Mouse (Mus musculus) liver, embryonic 15.5 days (tissue): ENCODE measurements around the gene Ch25h. TPM values are rescaled to one million over a fixed set of nuclear protein-coding genes. Genes with fewer than 3 reads are reported as not detected.

Experiments
- ATAC-seq: fragments of 200-750 bp; cut with Nextera tagmentation; 2 replicates; pipeline ENCODE4 v1.8.0; 2017; ENCODE audit warnings: moderate number of reproducible peaks, mild to moderate bottlenecking, moderate library complexity; ENCODE audit not compliant: insufficient read depth
- H3K27ac ChIP-seq: fragments of 300-500 bp; sonication (generic); replicated peaks from 2 replicates; pipeline ENCODE4 v1.5.1; 2015; ENCODE audit warnings: mild to moderate bottlenecking, inconsistent platforms
- H3K27me3 ChIP-seq: fragments of 300-500 bp; sonication (generic); 2 replicates; pipeline ENCODE4 v1.6.1; 2015; ENCODE audit warnings: mild to moderate bottlenecking, inconsistent platforms
- H3K36me3 ChIP-seq: fragments of 300-500 bp; sonication (generic); replicated peaks from 2 replicates; pipeline ENCODE4 v1.6.1; 2015; ENCODE audit warnings: moderate library complexity, mild to moderate bottlenecking, inconsistent platforms
- H3K4me1 ChIP-seq: fragments of 300-500 bp; sonication (generic); replicated peaks from 2 replicates; pipeline ENCODE4 v1.6.1; 2015; ENCODE audit warnings: inconsistent platforms
- H3K4me2 ChIP-seq: fragments of 300-500 bp; sonication (generic); 2 replicates; pipeline ENCODE4 v1.6.1; 2015; ENCODE audit warnings: moderate library complexity, mild to moderate bottlenecking, inconsistent platforms
- H3K4me3 ChIP-seq: fragments of 300-500 bp; sonication (generic); replicated peaks from 2 replicates; pipeline ENCODE4 v1.5.1; 2015; ENCODE audit warnings: mild to moderate bottlenecking, inconsistent platforms
- H3K9ac ChIP-seq: fragments of 300-500 bp; sonication (generic); 2 replicates; pipeline ENCODE4 v1.6.1; 2015; ENCODE audit warnings: moderate library complexity, mild to moderate bottlenecking, inconsistent platforms
- H3K9me3 ChIP-seq: fragments of 300-500 bp; sonication (generic); replicated peaks from 2 replicates; pipeline ENCODE4 v1.6.1; 2016; ENCODE audit warnings: inconsistent platforms
- WGBS: fragments of 180-500 bp; shearing (Covaris S2); methylation state at CpG from one replicate; pipeline ENCODE4 v1.1.7; 2015; ENCODE audit warnings: mixed read lengths; ENCODE audit not compliant: insufficient replicate concordance; 5-methylcytosine and 5-hydroxymethylcytosine counted together
- polyA plus RNA-seq: library from polyadenylated mRNA; unstranded; fragments of >200 nt; fragmentation: Nextera tagmentation; extraction: Ambion mirVana; gene quantifications from 2 replicates; pipeline ENCODE4 v1.2.1, GENCODE M21; 2015

The Ch25h gene
- polyA plus RNA-seq, 1 experiment from 2014 or later: 0.18 TPM

DNA sequence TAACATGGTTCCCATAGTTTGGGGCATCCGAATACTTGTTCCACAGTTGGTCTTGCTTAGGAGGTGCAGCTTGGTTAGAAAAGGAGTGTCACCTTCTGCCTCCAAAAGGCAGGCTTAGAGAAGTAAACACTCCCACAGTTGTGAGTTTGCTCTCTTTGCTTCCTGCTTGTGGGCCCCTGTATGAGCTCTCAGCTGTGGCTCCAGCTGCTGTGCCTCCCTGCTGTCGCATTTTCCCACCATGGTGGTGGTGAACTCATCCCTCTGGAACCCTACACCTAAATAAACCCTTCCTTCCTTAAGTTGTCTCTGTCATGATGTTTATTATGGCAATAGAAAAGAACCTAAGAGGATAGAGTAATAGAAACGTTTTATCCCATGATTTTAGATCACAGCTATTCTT is 6.2 kb downstream of the Ch25h start:
- 31% methylated on average over 3 of the region's 3 CpGs for WGBS
- no peaks in the 10 kb centered on the region for H3K4me1 ChIP-seq
- no peak overlapping the region for H3K27ac ChIP-seq
- H3K4me2 ChIP-seq: no peak overlapping the region
- no peak overlapping the region for H3K9ac ChIP-seq
- no peaks in the 10 kb centered on the region for H3K9me3 ChIP-seq
- H3K27me3 ChIP-seq: peaks cover 14% of the 10 kb centered on the region
- no peak overlapping the region for H3K4me3 ChIP-seq
- no peaks in the 10 kb centered on the region for H3K36me3 ChIP-seq
- ATAC-seq: no peak

DNA sequence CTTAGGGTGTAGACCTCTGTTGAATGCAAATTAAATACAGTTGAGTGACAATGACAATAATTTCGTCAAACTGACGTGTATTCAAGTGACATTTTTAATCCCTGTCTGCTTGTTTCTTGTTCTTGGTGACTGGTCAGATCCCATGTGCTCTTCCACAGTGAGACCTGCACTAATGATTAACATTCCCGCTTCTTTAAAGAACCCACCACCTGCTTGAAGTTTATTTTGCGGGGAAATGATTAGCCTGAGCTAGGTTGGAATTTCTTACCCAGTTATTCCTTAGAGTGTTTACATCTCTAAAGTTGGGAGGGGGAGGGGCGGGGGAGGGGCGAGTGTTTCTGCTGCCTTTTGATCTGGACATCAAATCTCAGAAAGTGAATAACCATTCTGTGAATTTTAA is 6.7 kb downstream of the Ch25h start:
- H3K9me3 ChIP-seq: no peaks in the 10 kb centered on the region
- no peaks in the 10 kb centered on the region for H3K36me3 ChIP-seq
- no peak overlapping the region for H3K4me2 ChIP-seq
- WGBS: 45% methylated on average over 6 of the region's 6 CpGs
- H3K9ac ChIP-seq: no peak overlapping the region
- no peaks in the 10 kb centered on the region for H3K4me1 ChIP-seq
- no peak overlapping the region for H3K4me3 ChIP-seq
- H3K27me3 ChIP-seq: peaks cover 9% of the 10 kb centered on the region
- ATAC-seq: no peak
- H3K27ac ChIP-seq: no peak overlapping the region

- Histone ChIP-seq H3K4me1 (no peaks in the 10 kb centered on the region), H3K36me3 (no peaks in the 10 kb centered on the region), H3K27ac (no peak overlapping the region), H3K27me3 (no peaks in the 10 kb centered on the region), H3K9me3 (no peaks in the 10 kb centered on the region), H3K4me3 (no peak overlapping the region), H3K9ac (no peak overlapping the region), H3K4me2 (no peak overlapping the region)
- WGBS: 26% methylated on average over 3 of the region's 3 CpGs
- ATAC-seq: no peak
These were observed 10.5 kb downstream of the Ch25h start for GRCm38 (mm10) chr19:34464453-34464852.

DNA sequence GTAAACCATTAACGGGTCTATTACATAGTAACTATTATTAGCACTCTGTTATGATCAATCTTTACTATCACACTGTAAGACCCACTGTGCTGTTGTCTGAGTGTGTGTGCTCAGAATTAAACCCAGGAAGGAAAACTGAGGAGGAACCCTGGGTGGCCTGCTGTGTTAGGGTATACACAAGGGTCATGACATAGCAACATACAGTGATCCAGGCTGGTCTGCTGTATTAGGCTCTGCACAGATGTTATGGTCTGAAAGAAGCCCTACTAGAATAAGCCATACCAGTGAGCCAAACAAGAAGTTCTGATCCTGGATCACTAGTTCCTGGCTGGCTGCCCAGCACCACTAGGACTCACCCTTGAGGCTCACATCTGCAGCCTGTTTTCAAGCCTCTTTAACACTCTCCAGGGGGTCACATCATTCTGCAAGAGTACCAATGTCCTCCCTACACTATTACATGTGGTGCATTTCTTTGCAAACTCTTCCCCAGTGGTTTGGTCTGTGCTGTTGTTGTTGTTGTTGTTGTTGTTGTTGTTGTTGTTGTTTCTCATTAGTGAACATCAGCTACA is 13.4 kb downstream of the Ch25h start:
- no peak overlapping the region for H3K9ac ChIP-seq
- no peak overlapping the region for H3K27ac ChIP-seq
- H3K4me3 ChIP-seq: no peak overlapping the region
- no peak for ATAC-seq
- H3K4me1 ChIP-seq: no peaks in the 10 kb centered on the region
- no peaks in the 10 kb centered on the region for H3K27me3 ChIP-seq
- H3K36me3 ChIP-seq: no peaks in the 10 kb centered on the region
- no peaks in the 10 kb centered on the region for H3K9me3 ChIP-seq
- H3K4me2 ChIP-seq: no peak overlapping the region
- 72% methylated on average over 1 of the region's 1 CpGs for WGBS

GRCm38 (mm10) chr19:34450784-34451370 is 24.1 kb downstream of the Ch25h start:
- ATAC-seq: no peak
- 32% methylated on average over 1 of the region's 1 CpGs for WGBS
- Histone ChIP-seq H3K27ac (no peak overlapping the region), H3K4me3 (no peak overlapping the region), H3K9ac (no peak overlapping the region), H3K4me1 (no peaks in the 10 kb centered on the region), H3K4me2 (no peak overlapping the region), H3K27me3 (no peaks in the 10 kb centered on the region), H3K9me3 (no peaks in the 10 kb centered on the region), H3K36me3 (no peaks in the 10 kb centered on the region)

DNA sequence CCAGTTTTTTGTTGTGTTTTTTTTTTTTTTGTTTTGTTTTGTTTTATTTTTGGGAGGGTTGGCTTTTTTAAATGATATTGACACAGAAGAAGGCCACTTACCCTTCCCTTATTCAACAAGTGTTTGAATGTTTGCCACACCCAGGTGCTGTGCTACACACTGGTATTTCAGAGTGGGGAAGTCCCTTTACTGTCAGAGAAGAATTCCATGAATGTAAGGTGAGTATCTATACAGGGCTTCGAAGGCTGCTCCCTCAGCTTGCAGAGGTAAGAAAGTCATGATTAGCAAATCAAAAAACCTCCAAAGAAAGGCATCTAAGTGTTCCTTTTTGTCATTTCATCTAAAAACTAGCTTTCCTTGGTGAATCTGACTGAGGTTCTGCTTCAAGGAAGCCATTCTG is 26.1 kb downstream of the Ch25h start:
- 54% methylated on average over 1 of the region's 1 CpGs for WGBS
- Histone ChIP-seq H3K27ac (no peak overlapping the region), H3K4me1 (no peaks in the 10 kb centered on the region), H3K36me3 (no peaks in the 10 kb centered on the region), H3K9me3 (no peaks in the 10 kb centered on the region), H3K4me3 (no peak overlapping the region), H3K27me3 (no peaks in the 10 kb centered on the region), H3K9ac (no peak overlapping the region), H3K4me2 (no peak overlapping the region)
- ATAC-seq: no peak

- Histone ChIP-seq H3K4me1 (no peaks in the 10 kb centered on the region), H3K4me2 (no peak overlapping the region), H3K27ac (no peak overlapping the region), H3K27me3 (no peaks in the 10 kb centered on the region), H3K9ac (no peak overlapping the region), H3K36me3 (no peaks in the 10 kb centered on the region), H3K9me3 (no peaks in the 10 kb centered on the region), H3K4me3 (no peak overlapping the region)
- WGBS: 40% methylated on average over 4 of the region's 4 CpGs
- no peak for ATAC-seq
These were observed 29.5 kb downstream of the Ch25h start for GRCm38 (mm10) chr19:34445410-34446012.

GRCm38 (mm10) chr19:34444785-34445184 is 30.2 kb downstream of the Ch25h start:
- 39% methylated on average over 3 of the region's 3 CpGs for WGBS
- no peaks in the 10 kb centered on the region for H3K9me3 ChIP-seq
- no peaks in the 10 kb centered on the region for H3K4me1 ChIP-seq
- no peaks in the 10 kb centered on the region for H3K36me3 ChIP-seq
- no peak overlapping the region for H3K4me3 ChIP-seq
- no peaks in the 10 kb centered on the region for H3K27me3 ChIP-seq
- H3K27ac ChIP-seq: no peak overlapping the region
- H3K9ac ChIP-seq: no peak overlapping the region
- no peak overlapping the region for H3K4me2 ChIP-seq
- ATAC-seq: no peak

GRCm38 (mm10) chr19:34441979-34442378 is 33.0 kb downstream of the Ch25h start:
- Histone ChIP-seq H3K9me3 (no peaks in the 10 kb centered on the region), H3K36me3 (no peaks in the 10 kb centered on the region), H3K27me3 (no peaks in the 10 kb centered on the region), H3K4me1 (no peaks in the 10 kb centered on the region), H3K9ac (no peak overlapping the region), H3K27ac (no peak overlapping the region), H3K4me2 (no peak overlapping the region), H3K4me3 (no peak overlapping the region)
- 51% methylated on average over 2 of the region's 2 CpGs for WGBS
- ATAC-seq: no peak

- H3K4me3 ChIP-seq: no peak overlapping the region
- H3K27me3 ChIP-seq: no peaks in the 10 kb centered on the region
- ATAC-seq: no peak
- 50% methylated on average over 5 of the region's 5 CpGs for WGBS
- H3K9me3 ChIP-seq: no peaks in the 10 kb centered on the region
- no peak overlapping the region for H3K4me2 ChIP-seq
- H3K9ac ChIP-seq: no peak overlapping the region
- H3K36me3 ChIP-seq: no peaks in the 10 kb centered on the region
- H3K27ac ChIP-seq: no peak overlapping the region
- no peaks in the 10 kb centered on the region for H3K4me1 ChIP-seq
These were observed 39.8 kb downstream of the Ch25h start for GRCm38 (mm10) chr19:34435197-34435611.

- 63% methylated on average over 3 of the region's 3 CpGs for WGBS
- H3K4me1 ChIP-seq: no peaks in the 10 kb centered on the region
- H3K27ac ChIP-seq: no peak overlapping the region
- no peaks in the 10 kb centered on the region for H3K9me3 ChIP-seq
- no peaks in the 10 kb centered on the region for H3K36me3 ChIP-seq
- H3K4me2 ChIP-seq: no peak overlapping the region
- H3K27me3 ChIP-seq: no peaks in the 10 kb centered on the region
- H3K4me3 ChIP-seq: no peak overlapping the region
- no peak overlapping the region for H3K9ac ChIP-seq
- ATAC-seq: no peak
These were observed 43.6 kb downstream of the Ch25h start for GRCm38 (mm10) chr19:34431314-34431713.
